Mouse (Mus musculus) hindbrain, embryonic 10.5 days (tissue): ENCODE results near the gene Pih1d3. TPM values are rescaled to one million over a fixed set of nuclear protein-coding genes. Genes with fewer than 3 reads are reported as not detected.

Experiments used
- DNase-seq: peaks from one replicate; pipeline ENCODE4 v3.0.0-alpha.2; 2017; ENCODE audit warnings: low spot score
- H3K27ac ChIP-seq: fragments of 300-500 bp; sonication (generic); 2 replicates; pipeline ENCODE4 v1.5.1; 2016; ENCODE audit warnings: mild to moderate bottlenecking, moderate library complexity
- H3K27me3 ChIP-seq: fragments of 300-500 bp; sonication (generic); 2 replicates; pipeline ENCODE4 v1.6.1; 2016; ENCODE audit warnings: mild to moderate bottlenecking; ENCODE audit not compliant: poor library complexity, insufficient read depth, severe bottlenecking
- H3K36me3 ChIP-seq: fragments of 300-500 bp; sonication (generic); 2 replicates; pipeline ENCODE4 v1.6.1; 2016; ENCODE audit warnings: mild to moderate bottlenecking, moderate library complexity
- H3K4me1 ChIP-seq: fragments of 300-500 bp; sonication (generic); replicated peaks from 2 replicates; pipeline ENCODE4 v1.6.1; 2016; ENCODE audit warnings: mild to moderate bottlenecking
- H3K4me3 ChIP-seq: fragments of 300-500 bp; sonication (generic); 2 replicates; pipeline ENCODE4 v1.5.1; 2016; ENCODE audit warnings: mild to moderate bottlenecking, moderate library complexity
- H3K9me3 ChIP-seq: fragments of 300-500 bp; sonication (generic); 2 replicates; pipeline ENCODE4 v1.6.1; 2016; ENCODE audit warnings: mild to moderate bottlenecking, moderate library complexity
- WGBS: fragments of 180-500 bp; shearing (Covaris S2); methylation state at CpG from one replicate; pipeline ENCODE4 v1.1.7; 2016; 5-methylcytosine and 5-hydroxymethylcytosine counted together
- polyA plus RNA-seq: library from polyadenylated mRNA; unstranded; fragments of >200 nt; fragmentation: Nextera tagmentation; extraction: Ambion mirVana; gene quantifications from 2 replicates; pipeline ENCODE4 v1.2.1, GENCODE M21; 2016

Gene Pih1d3
- polyA plus RNA-seq = not detected in 2 replicates

GRCm38 (mm10) chr1:31222564-31222963, at the start of gene Pih1d3, which contains the start of gene 4931428L18Rik:
Pih1d3 (plus strand) TSS chr1:31222838.
4931428L18Rik (minus strand) TSS chr1:31222684.
- no peaks in the 10 kb centered on the region for H3K36me3 ChIP-seq
- no peak within 1 kb of the TSS for H3K4me3 ChIP-seq
- no peaks in the 10 kb centered on the region for H3K9me3 ChIP-seq
- H3K27ac ChIP-seq = no peak within 1 kb of the TSS
- no peaks in the 10 kb centered on the region for H3K27me3 ChIP-seq
- WGBS = 87% methylated on average over 7 of the region's 7 CpGs
- H3K4me1 ChIP-seq = no peaks in the 10 kb centered on the region
- DNase-seq = no peak

- Histone ChIP-seq H3K36me3 (no peaks in the 10 kb centered on the region), H3K27ac (no peak overlapping the region), H3K27me3 (no peaks in the 10 kb centered on the region), H3K4me1 (no peaks in the 10 kb centered on the region), H3K4me3 (no peak overlapping the region), H3K9me3 (no peaks in the 10 kb centered on the region)
- WGBS = 74% methylated on average over 3 of the region's 3 CpGs
- no peak for DNase-seq
These were observed 47.2 kb upstream of the Pih1d3 start for GRCm38 (mm10) chr1:31175401-31175800.

GRCm38 (mm10) chr1:31176101-31176500, 46.5 kb upstream of the Pih1d3 start, which contains the start of gene Lgsn:
Lgsn (plus strand) TSS chr1:31176401.
- Histone ChIP-seq H3K4me1 (no peaks in the 10 kb centered on the region), H3K27ac (no peak within 1 kb of the TSS), H3K4me3 (no peak within 1 kb of the TSS), H3K9me3 (no peaks in the 10 kb centered on the region), H3K36me3 (no peaks in the 10 kb centered on the region), H3K27me3 (no peaks in the 10 kb centered on the region)
- 87% methylated on average over 5 of the region's 5 CpGs for WGBS
- no peak for DNase-seq

- no peak for DNase-seq
- Histone ChIP-seq H3K27me3 (no peaks in the 10 kb centered on the region), H3K4me3 (no peak overlapping the region), H3K9me3 (no peaks in the 10 kb centered on the region), H3K27ac (no peak overlapping the region), H3K36me3 (no peaks in the 10 kb centered on the region), H3K4me1 (no peaks in the 10 kb centered on the region)
- WGBS = 54% methylated on average over 1 of the region's 1 CpGs
These were observed 44.4 kb upstream of the Pih1d3 start for GRCm38 (mm10) chr1:31178264-31178663.

- WGBS = 81% methylated on average over 10 of the region's 10 CpGs
- DNase-seq = no peak
- Histone ChIP-seq H3K27ac (no peak overlapping the region), H3K4me1 (no peaks in the 10 kb centered on the region), H3K27me3 (no peaks in the 10 kb centered on the region), H3K4me3 (no peak overlapping the region), H3K36me3 (no peaks in the 10 kb centered on the region), H3K9me3 (no peaks in the 10 kb centered on the region)
These were observed 32.3 kb upstream of the Pih1d3 start for GRCm38 (mm10) chr1:31190237-31190866.

GRCm38 (mm10) chr1:31195633-31196032, 27.0 kb upstream of the Pih1d3 start:
- no peak for DNase-seq
- H3K27ac ChIP-seq = no peak overlapping the region
- 83% methylated on average over 1 of the region's 1 CpGs for WGBS
- H3K27me3 ChIP-seq = no peaks in the 10 kb centered on the region
- H3K4me3 ChIP-seq = no peak overlapping the region
- no peaks in the 10 kb centered on the region for H3K36me3 ChIP-seq
- H3K4me1 ChIP-seq = no peaks in the 10 kb centered on the region
- H3K9me3 ChIP-seq = no peaks in the 10 kb centered on the region

GRCm38 (mm10) chr1:31196959-31197358, 25.7 kb upstream of the Pih1d3 start:
- Histone ChIP-seq H3K36me3 (no peaks in the 10 kb centered on the region), H3K27me3 (no peaks in the 10 kb centered on the region), H3K27ac (no peak overlapping the region), H3K4me1 (no peaks in the 10 kb centered on the region), H3K9me3 (no peaks in the 10 kb centered on the region), H3K4me3 (no peak overlapping the region)
- WGBS = 92% methylated on average over 3 of the region's 3 CpGs
- DNase-seq = no peak

GRCm38 (mm10) chr1:31203771-31204170, 18.9 kb upstream of the Pih1d3 start:
- no peak overlapping the region for H3K27ac ChIP-seq
- H3K4me1 ChIP-seq = no peaks in the 10 kb centered on the region
- H3K36me3 ChIP-seq = no peaks in the 10 kb centered on the region
- H3K27me3 ChIP-seq = no peaks in the 10 kb centered on the region
- H3K4me3 ChIP-seq = no peak overlapping the region
- no peak for DNase-seq
- H3K9me3 ChIP-seq = no peaks in the 10 kb centered on the region
- 94% methylated on average over 10 of the region's 10 CpGs for WGBS

GRCm38 (mm10) chr1:31205346-31205745, 17.3 kb upstream of the Pih1d3 start:
- 87% methylated on average over 7 of the region's 7 CpGs for WGBS
- no peaks in the 10 kb centered on the region for H3K4me1 ChIP-seq
- no peaks in the 10 kb centered on the region for H3K36me3 ChIP-seq
- H3K27me3 ChIP-seq = no peaks in the 10 kb centered on the region
- no peaks in the 10 kb centered on the region for H3K9me3 ChIP-seq
- DNase-seq = no peak
- no peak overlapping the region for H3K27ac ChIP-seq
- no peak overlapping the region for H3K4me3 ChIP-seq

GRCm38 (mm10) chr1:31205770-31206169, 16.9 kb upstream of the Pih1d3 start:
- no peaks in the 10 kb centered on the region for H3K4me1 ChIP-seq
- H3K36me3 ChIP-seq = no peaks in the 10 kb centered on the region
- no peak overlapping the region for H3K27ac ChIP-seq
- H3K9me3 ChIP-seq = no peaks in the 10 kb centered on the region
- DNase-seq = no peak
- no peak overlapping the region for H3K4me3 ChIP-seq
- WGBS = 86% methylated on average over 3 of the region's 3 CpGs
- no peaks in the 10 kb centered on the region for H3K27me3 ChIP-seq

GRCm38 (mm10) chr1:31210144-31210543, 12.5 kb upstream of the Pih1d3 start:
- Histone ChIP-seq H3K27ac (no peak overlapping the region), H3K36me3 (no peaks in the 10 kb centered on the region), H3K9me3 (no peaks in the 10 kb centered on the region), H3K4me1 (no peaks in the 10 kb centered on the region), H3K27me3 (no peaks in the 10 kb centered on the region), H3K4me3 (no peak overlapping the region)
- DNase-seq = peak; percentile 17
- 2% methylated on average over 5 of the region's 5 CpGs for WGBS

- Histone ChIP-seq H3K27me3 (no peaks in the 10 kb centered on the region), H3K4me3 (no peak overlapping the region), H3K36me3 (no peaks in the 10 kb centered on the region), H3K27ac (no peak overlapping the region), H3K4me1 (no peaks in the 10 kb centered on the region), H3K9me3 (no peaks in the 10 kb centered on the region)
- no peak for DNase-seq
- WGBS = 85% methylated on average over 1 of the region's 1 CpGs
These were observed 7.8 kb upstream of the Pih1d3 start for GRCm38 (mm10) chr1:31214831-31215230.

GRCm38 (mm10) chr1:31220599-31221250, 1.9 kb upstream of the Pih1d3 start:
- no peak for DNase-seq
- H3K4me1 ChIP-seq = no peaks in the 10 kb centered on the region
- no peaks in the 10 kb centered on the region for H3K9me3 ChIP-seq
- WGBS = 93% methylated on average over 4 of the region's 4 CpGs
- H3K27ac ChIP-seq = no peak overlapping the region
- H3K36me3 ChIP-seq = no peaks in the 10 kb centered on the region
- no peaks in the 10 kb centered on the region for H3K27me3 ChIP-seq
- no peak overlapping the region for H3K4me3 ChIP-seq
